Mouse (Mus musculus): ENCODE results near the gene Igsf9b.

The Igsf9b gene

DNA sequence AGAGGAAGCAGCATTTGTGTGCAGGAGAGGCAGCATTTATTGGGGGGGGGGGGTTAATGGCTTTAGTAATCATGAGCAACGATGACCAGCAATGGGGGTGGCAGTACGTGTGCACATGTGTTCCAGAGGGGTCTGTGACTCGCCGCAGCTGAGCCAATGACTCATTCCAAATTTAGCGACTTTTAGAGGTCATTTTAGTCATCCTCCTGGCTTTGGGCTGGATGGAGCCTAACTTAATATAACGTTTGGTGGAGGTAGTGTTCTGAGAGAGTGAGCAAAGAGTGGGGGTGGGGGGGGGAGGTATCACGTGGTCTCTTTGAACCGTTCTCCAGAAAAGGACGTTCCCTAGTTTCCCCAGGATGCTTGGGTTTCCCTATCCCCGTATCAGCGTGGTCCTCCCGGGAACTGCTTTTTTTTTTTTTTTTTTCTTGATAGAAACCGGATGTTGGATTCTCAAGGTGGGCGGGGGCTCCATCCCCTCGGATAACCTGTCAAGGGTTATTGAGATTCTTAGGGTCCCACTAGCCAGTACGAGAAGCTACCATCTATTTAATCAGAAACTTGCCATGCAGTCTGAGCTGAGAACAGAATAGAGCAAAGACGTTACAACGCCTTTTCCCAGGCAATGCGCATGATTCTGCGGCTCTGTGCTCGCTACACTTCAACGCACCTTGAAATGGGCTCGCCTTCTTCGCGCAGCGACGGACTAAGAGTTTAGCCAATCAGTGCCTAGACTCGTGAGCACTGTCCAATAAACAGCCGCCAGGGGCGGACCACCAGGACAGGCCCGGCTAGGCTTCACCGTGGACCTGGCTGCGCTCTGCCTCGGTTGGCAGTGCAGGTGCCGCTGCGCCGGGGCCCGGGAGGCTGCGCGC lies at the start of gene Igsf9b:
Igsf9b (plus strand) TSS at position 794 of the 875 bp plus-strand sequence.
- WGBS: under 1% methylated on average over 40 of the region's 40 CpGs

GRCm38 (mm10) chr9:27252034-27252714 lies 46.8 kb upstream of the Igsf9b start:
- WGBS: 64% methylated on average over 7 of the region's 7 CpGs

DNA sequence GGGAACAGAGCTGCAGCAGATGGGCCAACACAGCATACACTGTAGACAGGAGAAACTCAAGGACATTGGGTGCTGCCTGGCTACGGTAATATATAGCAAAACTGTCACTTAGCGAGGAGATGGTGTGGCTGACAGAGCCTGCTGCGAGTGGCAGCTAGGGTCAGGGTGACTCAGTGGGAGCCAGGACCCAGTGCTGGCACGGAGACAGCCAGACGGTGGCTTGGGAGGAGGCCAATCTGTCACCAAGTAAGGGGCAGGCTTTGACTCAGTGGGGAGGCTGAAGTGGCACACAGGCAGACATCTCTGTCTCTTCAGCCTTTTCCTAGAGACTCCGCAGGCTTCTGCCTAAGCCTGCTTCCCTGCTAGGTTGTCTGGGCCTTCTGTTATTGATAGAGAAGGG lies 42.5 kb upstream of the Igsf9b start:
- 64% methylated on average over 6 of the region's 6 CpGs for WGBS

- WGBS: 73% methylated on average over 3 of the region's 3 CpGs
These were observed 38.5 kb upstream of the Igsf9b start for GRCm38 (mm10) chr9:27260378-27260947.

GRCm38 (mm10) chr9:27261905-27262304 lies 37.1 kb upstream of the Igsf9b start:
- 24% methylated on average over 2 of the region's 2 CpGs for WGBS

- 59% methylated on average over 3 of the region's 3 CpGs for WGBS
These were observed 34.0 kb upstream of the Igsf9b start for GRCm38 (mm10) chr9:27265009-27265408.

GRCm38 (mm10) chr9:27267878-27268277 lies 31.1 kb upstream of the Igsf9b start:
- 93% methylated on average over 5 of the region's 5 CpGs for WGBS

- 89% methylated on average over 4 of the region's 4 CpGs for WGBS
These were observed 30.5 kb upstream of the Igsf9b start for GRCm38 (mm10) chr9:27268493-27268892.

GRCm38 (mm10) chr9:27269322-27269721 lies 29.7 kb upstream of the Igsf9b start:
- WGBS: 72% methylated on average over 4 of the region's 4 CpGs

- 85% methylated on average over 2 of the region's 2 CpGs for WGBS
These were observed 29.1 kb upstream of the Igsf9b start for GRCm38 (mm10) chr9:27269904-27270303.

DNA sequence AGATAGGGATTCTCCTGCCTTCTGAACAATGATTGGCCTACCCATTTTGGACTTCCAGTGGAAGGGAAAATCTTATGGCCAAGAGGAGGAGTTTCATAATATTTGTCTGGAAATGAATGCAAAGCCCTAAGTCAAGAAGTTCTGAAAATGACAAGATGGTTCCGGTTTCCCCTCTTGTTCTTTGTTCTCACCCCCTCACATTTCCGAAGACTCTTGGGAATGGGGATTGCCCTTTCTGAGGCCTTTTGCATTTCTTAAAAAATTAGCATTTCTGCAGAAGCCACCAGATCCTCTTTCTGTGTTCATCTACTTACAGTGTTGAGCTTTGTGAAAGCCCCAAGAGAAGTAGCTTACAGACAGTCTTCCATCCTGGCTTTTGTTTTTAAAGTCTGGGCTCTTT lies 27.1 kb upstream of the Igsf9b start:
- 90% methylated on average over 2 of the region's 2 CpGs for WGBS

DNA sequence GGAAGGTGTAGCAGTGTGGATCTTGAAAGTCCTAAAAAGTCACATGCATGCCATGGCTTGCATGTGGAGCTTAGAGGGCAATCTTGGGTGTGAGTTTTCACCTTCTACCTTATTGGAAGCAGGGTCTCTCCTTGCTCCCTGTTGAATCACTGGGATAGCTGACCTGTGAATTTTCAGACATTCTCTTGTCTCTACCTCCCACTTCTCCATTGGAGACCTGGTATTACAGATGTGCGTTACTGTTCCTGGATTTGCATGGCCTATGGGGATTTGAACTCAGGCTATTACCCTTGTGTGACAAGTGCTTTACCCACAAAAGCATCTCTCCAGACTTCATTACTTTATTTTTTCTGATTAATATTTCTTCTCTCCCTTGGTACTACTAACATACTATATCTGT lies 26.1 kb upstream of the Igsf9b start:
- 100% methylated on average over 1 of the region's 1 CpGs for WGBS

DNA sequence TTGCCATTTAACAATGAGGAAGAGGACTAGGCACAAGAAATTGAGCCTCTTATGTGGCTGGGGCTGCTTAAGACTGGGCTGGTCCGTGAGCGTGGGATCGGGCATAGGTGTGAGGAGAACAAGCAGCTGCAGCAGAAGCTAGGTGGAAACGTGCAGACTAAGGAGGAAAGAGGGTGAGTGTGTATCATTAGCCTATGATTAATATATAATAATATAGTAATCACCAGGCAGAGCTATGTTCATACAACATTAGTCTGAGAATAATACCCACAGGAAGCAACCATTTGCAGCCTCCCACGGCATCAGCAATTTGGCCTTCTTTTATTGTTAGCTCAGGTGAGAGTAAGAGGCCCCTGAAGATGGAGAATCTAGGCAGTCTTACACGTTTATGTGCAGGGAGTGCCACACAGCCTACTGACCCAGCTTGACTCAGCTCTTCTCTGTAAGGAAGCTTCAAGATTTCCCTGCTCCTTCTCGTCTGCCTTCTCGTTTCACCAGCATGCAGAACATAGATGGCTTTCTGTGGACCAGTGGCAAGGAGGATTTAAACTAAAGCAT lies 22.6 kb upstream of the Igsf9b start:
- WGBS: 84% methylated on average over 8 of the region's 8 CpGs

DNA sequence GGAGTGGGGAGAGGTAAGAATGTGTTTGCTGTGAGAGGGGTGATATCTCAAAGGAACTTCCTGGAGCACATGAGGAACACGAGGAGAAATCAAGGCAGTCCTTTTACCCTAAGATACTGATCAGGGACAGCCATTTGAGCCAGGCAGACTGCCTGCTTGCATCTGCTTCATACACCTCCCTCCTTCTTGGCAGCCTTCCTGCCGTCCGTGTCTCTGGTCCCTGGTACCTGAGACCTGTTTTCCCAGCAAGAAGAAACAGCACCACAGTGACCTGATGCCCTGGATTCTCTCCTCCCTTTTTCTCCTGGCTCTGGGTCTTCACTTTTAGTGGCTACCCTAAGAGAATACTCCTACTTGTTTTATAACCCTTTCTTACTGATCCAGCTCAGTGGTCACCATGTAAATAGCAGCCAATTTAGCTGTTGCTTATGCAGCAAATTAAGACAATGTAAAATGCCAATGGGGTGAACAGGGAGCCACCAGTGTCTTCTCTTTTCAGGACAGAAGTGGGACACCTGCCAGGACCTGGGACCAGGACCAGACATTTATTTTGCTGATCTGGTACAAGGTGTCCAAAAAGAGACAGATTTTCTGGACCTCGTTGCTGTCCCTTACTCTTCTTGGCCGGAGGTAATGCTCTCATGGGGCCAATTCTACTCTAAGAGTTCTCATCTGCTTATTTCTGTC lies 21.5 kb upstream of the Igsf9b start:
- WGBS: 67% methylated on average over 5 of the region's 5 CpGs

GRCm38 (mm10) chr9:27279041-27279440 lies 20.0 kb upstream of the Igsf9b start:
- 93% methylated on average over 1 of the region's 1 CpGs for WGBS

DNA sequence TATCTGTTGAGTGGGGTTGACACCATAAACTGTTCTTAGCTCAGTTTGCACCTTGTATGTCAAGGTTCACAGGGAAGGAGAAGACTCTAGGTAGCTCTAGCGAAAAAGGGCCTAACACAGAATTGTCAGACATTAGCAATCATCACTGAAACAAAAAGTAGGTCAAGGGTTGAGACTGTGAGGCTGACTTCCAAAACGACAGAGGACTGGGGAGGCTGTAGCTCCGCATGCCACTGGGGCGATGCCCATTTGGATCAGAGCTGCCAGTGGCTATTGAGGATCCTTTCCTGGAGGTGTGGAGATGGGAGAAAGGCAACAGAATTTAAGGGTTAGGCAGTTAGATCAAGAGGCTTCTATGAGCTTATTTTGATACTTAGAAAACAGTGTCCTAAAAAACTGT lies 18.0 kb upstream of the Igsf9b start:
- 79% methylated on average over 4 of the region's 4 CpGs for WGBS

GRCm38 (mm10) chr9:27285719-27286249 lies 13.2 kb upstream of the Igsf9b start:
- 42% methylated on average over 3 of the region's 3 CpGs for WGBS

GRCm38 (mm10) chr9:27286296-27286695 lies 12.7 kb upstream of the Igsf9b start:
- WGBS: 54% methylated on average over 4 of the region's 4 CpGs

DNA sequence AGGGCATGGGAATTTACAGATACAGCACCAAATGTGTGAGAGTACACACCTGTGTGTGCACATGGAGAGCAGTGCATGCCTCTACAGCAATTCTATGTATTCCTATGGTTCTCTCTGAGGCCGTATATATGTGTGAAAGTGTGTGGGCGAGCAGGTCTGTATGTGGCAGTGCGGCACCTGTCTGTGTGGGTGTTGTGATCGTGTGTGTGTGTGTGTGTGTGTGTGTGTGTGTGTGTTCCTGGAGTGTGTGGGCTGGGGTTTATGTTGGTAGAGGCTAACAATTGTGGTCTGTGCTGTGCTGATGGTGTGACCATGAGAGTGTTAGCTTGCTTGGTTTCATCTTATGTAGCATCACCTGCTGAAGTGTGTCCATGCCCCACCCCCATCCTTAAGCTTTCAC lies 12.1 kb upstream of the Igsf9b start:
- 60% methylated on average over 4 of the region's 4 CpGs for WGBS

DNA sequence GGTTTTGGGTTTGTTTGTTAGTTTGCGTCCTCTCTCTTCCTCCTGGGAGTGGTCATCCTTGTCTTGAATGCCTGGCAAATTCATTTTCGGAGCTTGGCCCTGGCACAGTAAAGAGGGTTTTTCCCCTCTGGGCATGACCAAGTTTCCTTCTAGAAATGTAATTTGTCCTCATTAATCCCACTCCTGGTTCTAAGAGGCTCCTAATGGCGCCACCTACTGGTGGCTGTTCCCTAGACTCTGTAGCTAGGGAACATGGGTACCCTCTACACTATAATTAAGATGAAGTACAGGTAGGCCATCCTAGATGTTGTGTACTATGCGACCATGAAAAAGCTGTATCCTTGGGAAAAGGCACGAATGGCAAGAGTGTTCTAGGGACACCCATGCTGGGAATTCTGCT lies 11.6 kb upstream of the Igsf9b start:
- WGBS: 54% methylated on average over 5 of the region's 5 CpGs

DNA sequence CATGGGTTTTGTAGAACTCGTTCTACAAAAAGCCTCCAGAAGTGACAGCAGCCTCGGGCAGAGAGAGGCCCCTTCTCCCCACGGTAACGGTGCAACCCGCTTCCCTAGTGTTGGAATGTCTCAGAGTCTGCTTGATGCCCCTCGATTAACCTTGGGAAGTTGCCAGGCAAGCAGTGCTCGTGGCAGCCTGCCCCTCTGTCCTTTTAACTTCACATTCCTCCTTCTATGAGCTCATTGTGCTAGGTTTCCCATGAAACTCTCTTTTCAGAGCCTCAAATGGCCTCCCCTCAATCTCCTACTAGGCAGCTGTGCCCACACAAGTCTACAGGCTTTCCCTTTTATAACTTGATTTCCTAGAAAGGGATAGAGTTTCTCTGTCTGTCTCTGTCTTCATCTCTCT lies 10.6 kb upstream of the Igsf9b start:
- 40% methylated on average over 7 of the region's 7 CpGs for WGBS

All from cerebral cortex, adult 2 months (tissue).